Mouse (Mus musculus): ENCODE data around the gene Agrp. TPM values are rescaled to one million over a fixed set of nuclear protein-coding genes. Genes with fewer than 3 reads are reported as not detected.

The Agrp gene
- polyA plus RNA-seq (2015; fragmentation: Nextera tagmentation; extraction: Ambion mirVana), result 2.8 and 3.9 TPM in 2 replicates

DNA sequence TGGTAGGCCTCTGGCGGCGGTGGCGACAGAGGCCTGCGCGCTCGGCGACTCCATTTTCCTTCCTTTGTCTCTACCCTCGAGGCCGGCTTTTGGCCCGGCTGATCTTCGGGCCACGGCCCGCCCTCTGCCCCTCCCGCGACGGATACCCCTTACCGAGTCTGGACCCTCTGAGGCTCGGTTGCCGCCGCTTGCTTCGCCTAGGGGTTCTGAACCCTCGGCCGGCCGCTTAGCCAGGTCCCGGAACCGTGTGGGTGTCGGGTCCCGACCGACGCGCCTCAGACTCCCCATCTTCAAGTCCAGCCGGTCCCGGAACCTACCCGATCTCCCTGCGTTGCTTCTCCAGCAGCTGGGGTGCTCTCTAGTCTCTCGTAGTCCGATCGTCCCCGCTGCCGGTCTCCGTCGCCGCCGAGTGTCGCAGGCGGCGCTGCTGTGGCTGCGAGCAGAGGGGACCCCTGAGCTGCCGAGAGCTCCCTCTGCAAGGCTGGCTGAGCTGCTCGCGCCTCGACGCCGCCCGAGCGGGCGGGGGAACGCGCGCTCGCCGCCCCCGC lies at the start of gene Agrp:
Gene Agrp, minus strand, starts transcription at position 431 of the 548 bp plus-strand sequence.

DNA sequence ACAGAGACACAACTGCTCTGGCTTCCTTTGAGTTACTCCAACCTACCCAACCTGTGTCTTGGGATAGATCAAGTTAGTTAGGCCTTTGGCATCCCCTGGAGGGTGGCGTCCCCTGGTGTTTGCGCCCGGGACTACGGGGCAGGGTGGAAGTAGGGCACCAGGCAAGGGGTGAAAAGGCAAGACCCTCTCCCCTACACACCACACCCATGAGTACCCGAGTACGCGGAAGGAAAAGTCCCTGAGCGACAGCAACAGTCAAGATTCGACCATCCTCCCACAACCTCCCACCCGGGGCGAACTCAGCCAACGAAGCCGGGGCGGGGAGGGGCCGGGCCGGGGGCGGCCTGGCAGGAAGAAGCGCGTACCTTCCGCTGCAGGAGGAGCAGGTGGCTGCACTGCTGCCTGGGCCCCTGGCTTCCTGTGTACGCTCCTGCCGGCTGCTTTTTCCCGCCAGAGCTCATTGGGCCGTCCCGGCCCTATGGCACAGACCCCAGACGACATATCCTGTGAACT lies 48.7 kb upstream of the Agrp start, which contains the start of gene Carmil2:
Gene Carmil2, plus strand, starts transcription at position 479 of the 513 bp plus-strand sequence.

DNA sequence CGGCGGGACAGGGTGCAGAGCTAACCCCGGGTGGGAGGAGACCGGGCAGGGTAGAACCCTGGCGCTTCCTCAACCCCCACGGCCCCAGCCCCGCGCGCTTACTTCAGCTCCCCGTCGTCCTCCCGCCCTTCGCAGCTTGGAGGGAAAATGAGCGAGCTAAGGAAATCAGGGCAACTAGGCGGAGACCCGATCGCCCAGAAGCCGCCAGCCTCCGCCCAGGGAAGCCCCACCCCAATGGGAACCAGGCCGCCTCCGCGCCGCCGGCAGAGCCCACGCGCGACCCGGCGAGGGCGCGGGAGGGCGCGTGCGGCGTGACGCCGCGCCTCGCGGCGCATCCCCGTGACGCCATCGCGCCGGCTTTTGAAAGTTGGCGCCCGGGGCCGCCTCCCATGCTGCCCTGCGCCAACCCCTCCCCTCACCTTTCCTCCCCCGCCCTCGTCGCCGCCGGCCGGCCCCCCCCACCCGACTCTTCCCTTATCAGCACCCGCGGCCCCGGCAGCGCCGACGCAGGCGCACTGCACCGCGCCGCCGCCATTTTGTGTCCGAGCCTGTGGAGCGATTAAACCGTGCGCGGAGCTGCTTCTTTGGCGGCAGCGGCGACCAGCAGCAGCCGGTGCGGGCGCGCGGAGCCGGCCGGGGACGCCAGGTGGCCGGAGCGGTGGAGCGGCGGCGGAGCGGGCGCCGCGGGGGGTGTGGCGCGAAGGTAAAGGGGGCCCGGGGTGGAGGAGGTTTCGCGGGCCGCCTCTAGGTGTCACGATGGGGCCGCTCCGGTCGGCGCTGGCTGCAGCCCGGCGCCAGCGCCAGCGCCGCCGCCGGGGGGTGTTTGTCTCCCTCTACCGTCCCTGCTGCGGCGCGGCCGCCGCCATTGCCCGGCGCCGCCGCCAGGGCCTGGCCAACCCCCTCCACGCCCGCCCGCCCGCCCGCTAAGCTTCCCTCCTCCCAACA lies 903 bp downstream of the Agrp start, which contains the start of gene Ctcf:
Gene Ctcf, plus strand, starts transcription at position 551 of the 945 bp plus-strand sequence.

DNA sequence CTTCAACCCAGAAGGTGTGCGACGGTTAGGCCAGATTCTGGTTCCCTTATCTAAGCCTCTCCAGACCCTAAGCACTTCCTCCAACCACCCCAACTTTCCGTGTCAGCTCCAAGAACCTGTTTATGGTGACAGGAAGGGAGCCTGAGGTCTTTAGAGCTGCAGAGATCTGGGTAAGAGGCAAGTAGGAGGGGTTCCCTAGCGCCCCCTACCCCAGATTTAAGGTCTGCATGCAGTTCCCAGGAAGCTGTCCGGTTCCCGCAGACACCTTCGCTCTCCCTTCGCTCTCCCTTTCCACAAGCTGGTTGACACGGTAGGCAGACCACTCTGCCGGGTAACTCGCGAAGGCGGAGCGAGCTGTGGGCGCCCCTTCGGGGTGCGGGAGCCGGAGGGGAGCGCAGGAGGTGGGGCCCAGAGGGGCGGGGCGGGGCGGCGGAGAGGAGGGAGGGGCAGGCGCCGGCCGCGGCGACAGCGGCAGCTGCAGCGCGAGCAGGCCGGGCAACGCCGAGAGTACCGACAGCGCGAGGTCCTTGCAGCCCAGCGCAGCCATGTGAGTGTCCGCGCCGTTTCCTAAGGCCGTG lies 32.3 kb downstream of the Agrp start, which contains the start of gene Ripor1:
Gene Ripor1, plus strand, starts transcription at position 452 of the 578 bp plus-strand sequence.

DNA sequence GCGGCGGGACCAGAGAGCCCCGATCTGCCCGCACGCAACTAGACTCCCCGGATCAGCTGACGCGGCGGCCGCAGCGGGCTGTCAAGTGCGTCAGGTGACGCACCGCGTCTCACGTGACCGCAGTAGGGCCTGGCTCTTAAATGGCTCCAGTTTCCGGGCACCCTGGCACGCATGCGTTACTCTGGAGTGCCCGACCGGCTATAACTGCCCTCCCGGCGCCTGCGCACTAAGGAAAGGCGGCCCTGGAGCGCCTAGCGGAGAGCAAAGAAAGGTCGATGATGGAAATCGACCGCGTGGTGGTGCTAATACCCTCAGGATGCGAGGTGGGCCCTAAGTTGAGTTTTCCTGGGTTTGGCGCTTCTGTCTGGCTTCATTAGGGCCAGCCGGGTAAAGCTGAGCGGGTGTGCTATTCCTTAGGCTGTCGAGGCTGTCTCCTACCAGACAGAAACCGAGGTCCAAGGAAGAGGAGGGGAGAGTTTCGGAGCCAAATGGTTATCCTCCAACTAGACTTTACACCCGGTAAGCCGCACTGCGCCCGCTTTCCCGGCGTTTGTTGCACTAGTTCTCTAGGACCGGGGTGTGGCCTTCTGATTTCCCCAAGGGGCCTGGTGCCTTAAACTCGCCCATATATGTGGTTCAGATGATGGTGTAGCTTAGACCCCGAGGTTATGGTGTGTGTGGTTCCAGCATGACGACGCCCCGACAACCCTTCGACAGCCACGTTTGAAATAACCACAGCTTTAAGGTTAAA lies 71.1 kb downstream of the Agrp start, which contains the start of gene Atp6v0d1:
Gene Atp6v0d1, minus strand, starts transcription at position 96 of the 751 bp plus-strand sequence.

DNA sequence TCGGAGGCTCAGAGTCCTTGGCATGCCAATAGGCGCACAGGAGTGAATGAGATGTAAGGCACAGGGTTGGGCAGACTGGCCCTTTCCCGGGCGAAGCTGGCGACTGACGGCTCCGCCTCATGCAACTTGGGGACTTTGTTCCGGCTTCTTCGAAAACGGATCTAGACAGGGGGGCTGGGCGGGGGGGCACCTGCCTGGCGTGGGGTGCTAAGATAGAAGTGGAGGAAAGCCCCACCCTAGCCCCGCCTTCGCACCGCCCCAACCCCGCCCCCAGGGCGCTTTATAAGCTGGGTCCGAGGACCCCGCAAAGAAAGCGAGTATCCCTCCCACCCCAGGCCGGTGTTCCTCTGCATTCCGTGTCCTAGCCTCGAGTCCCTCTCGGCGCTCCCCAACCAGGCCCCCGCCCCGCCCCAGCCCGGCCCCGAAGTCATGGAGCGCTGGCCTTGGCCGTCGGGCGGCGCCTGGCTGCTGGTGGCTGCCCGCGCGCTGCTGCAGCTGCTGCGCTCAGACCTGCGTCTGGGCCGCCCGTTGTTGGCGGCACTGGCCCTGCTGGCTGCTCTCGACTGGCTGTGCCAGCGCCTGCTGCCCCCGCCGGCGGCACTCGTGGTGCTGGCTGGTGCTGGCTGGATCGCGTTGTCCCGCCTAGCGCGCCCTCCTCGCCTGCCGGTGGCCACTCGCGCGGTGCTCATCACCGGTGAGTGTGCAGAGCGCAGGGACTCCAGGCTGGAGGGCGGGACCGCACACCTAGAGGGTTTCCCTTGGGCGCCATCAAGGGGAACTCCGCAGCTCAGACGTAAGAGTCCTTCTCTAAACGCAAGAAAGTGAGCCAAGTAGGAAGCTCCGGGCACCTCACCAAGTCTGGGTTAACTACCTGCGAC lies 118.5 kb downstream of the Agrp start, which contains the start of gene Hsd11b2:
Gene Hsd11b2, plus strand, starts transcription at position 320 of the 878 bp plus-strand sequence.

Small RNA genes lying within 50 kb of the gene (microRNA-seq; reads per million reads assigned to microRNA genes)
- not detected for gene Mir1966 (ENCODE audit: borderline replicate concordance, insufficient number of aligned reads)

Other genes starting within 250 kb of the Agrp start
- gene Kctd19, start 223.9 kb downstream of the Agrp start, polyA plus RNA-seq (2015; fragmentation: Nextera tagmentation; extraction: Ambion mirVana), result 0.09 and 0.12 TPM in 2 replicates
- 1.5 and 2.0 TPM in 2 replicates for gene Lrrc36, start 223.8 kb downstream of the Agrp start, polyA plus RNA-seq (2015; fragmentation: Nextera tagmentation; extraction: Ambion mirVana)
- 223 and 469 TPM in 2 replicates for gene Tppp3, start 165.9 kb downstream of the Agrp start, polyA plus RNA-seq (2015; fragmentation: Nextera tagmentation; extraction: Ambion mirVana)
- 23.7 and 25.9 TPM in 2 replicates for gene Zdhhc1, start 140.5 kb downstream of the Agrp start, polyA plus RNA-seq (2015; fragmentation: Nextera tagmentation; extraction: Ambion mirVana)
- 2.4 and 3.1 TPM in 2 replicates for gene Hsd11b2, start 118.6 kb downstream of the Agrp start, polyA plus RNA-seq (2015; fragmentation: Nextera tagmentation; extraction: Ambion mirVana)
- gene Atp6v0d1, start 71.3 kb downstream of the Agrp start, polyA plus RNA-seq (2015; fragmentation: Nextera tagmentation; extraction: Ambion mirVana), result 91.9 and 92.7 TPM in 2 replicates
- 18.0 and 19.1 TPM in 2 replicates for gene Ripor1, start 32.1 kb downstream of the Agrp start, polyA plus RNA-seq (2015; fragmentation: Nextera tagmentation; extraction: Ambion mirVana)
- 43.0 and 59.4 TPM in 2 replicates for gene Ctcf, start 825 bp downstream of the Agrp start, polyA plus RNA-seq (2015; fragmentation: Nextera tagmentation; extraction: Ambion mirVana)
- gene Carmil2, start 48.9 kb upstream of the Agrp start, polyA plus RNA-seq (2015; fragmentation: Nextera tagmentation; extraction: Ambion mirVana), result 2.6 and 5.1 TPM in 2 replicates
- 29.3 and 36.4 TPM in 2 replicates for gene Acd, start 63.7 kb upstream of the Agrp start, polyA plus RNA-seq (2015; fragmentation: Nextera tagmentation; extraction: Ambion mirVana)
- 18.6 and 19.0 TPM in 2 replicates for gene Pard6a, start 63.8 kb upstream of the Agrp start, polyA plus RNA-seq (2015; fragmentation: Nextera tagmentation; extraction: Ambion mirVana)
- 0.12 TPM in 1 of 2 replicates, not detected in the other for gene 4933405L10Rik, start 70.3 kb upstream of the Agrp start, polyA plus RNA-seq (2015; fragmentation: Nextera tagmentation; extraction: Ambion mirVana)
- gene Enkd1, start 70.8 kb upstream of the Agrp start, polyA plus RNA-seq (2015; fragmentation: Nextera tagmentation; extraction: Ambion mirVana), result 7.5 and 8.4 TPM in 2 replicates
- gene Gfod2, start 121.3 kb upstream of the Agrp start, polyA plus RNA-seq (2015; fragmentation: Nextera tagmentation; extraction: Ambion mirVana), result 8.5 and 9.6 TPM in 2 replicates
- gene Ranbp10, start 190.0 kb upstream of the Agrp start, polyA plus RNA-seq (2015; fragmentation: Nextera tagmentation; extraction: Ambion mirVana), result 6.8 and 10.9 TPM in 2 replicates
- not detected in 2 replicates for gene Tsnaxip1, start 190.3 kb upstream of the Agrp start, polyA plus RNA-seq (2015; fragmentation: Nextera tagmentation; extraction: Ambion mirVana)
- 16.6 and 19.3 TPM in 2 replicates for gene Cenpt, start 215.9 kb upstream of the Agrp start, polyA plus RNA-seq (2015; fragmentation: Nextera tagmentation; extraction: Ambion mirVana)
- 51.8 and 59.6 TPM in 2 replicates for gene Thap11, start 217.7 kb upstream of the Agrp start, polyA plus RNA-seq (2015; fragmentation: Nextera tagmentation; extraction: Ambion mirVana)
- 101 and 117 TPM in 2 replicates for gene Nutf2, start 223.2 kb upstream of the Agrp start, polyA plus RNA-seq (2015; fragmentation: Nextera tagmentation; extraction: Ambion mirVana)
- gene Edc4, start 243.5 kb upstream of the Agrp start, polyA plus RNA-seq (2015; fragmentation: Nextera tagmentation; extraction: Ambion mirVana), result 15.2 and 20.9 TPM in 2 replicates

Measured in adrenal gland, postnatal 0 days (tissue).